Mouse (Mus musculus) heart, embryonic 11.5 days (tissue): ENCODE data around the gene Daglb. TPM values are rescaled to one million over a fixed set of nuclear protein-coding genes. Genes with fewer than 3 reads are reported as not detected.

Experiments
- ATAC-seq: fragments of 200-750 bp; cut with Nextera tagmentation; replicated peaks from 2 replicates; pipeline ENCODE4 v1.8.0; 2017; ENCODE audit warnings: moderate library complexity; ENCODE audit not compliant: insufficient number of reproducible peaks, low FRiP score, low TSS enrichment
- H3K27ac ChIP-seq: fragments of 300-500 bp; sonication (generic); 2 replicates; pipeline ENCODE4 v1.5.1; 2014; ENCODE audit warnings: mild to moderate bottlenecking, low read depth, low read length
- H3K27me3 ChIP-seq: fragments of 300-500 bp; sonication (generic); 2 replicates; pipeline ENCODE4 v1.6.1; 2014; ENCODE audit warnings: mild to moderate bottlenecking, low read length, mixed read lengths; ENCODE audit not compliant: control insufficient read depth, insufficient read depth
- H3K36me3 ChIP-seq: fragments of 300-500 bp; sonication (generic); 2 replicates; pipeline ENCODE4 v1.6.1; 2014; ENCODE audit warnings: mild to moderate bottlenecking, low read length, moderate library complexity, mixed read lengths; ENCODE audit not compliant: control insufficient read depth, insufficient read depth
- H3K4me1 ChIP-seq: fragments of 300-500 bp; sonication (generic); 2 replicates; pipeline ENCODE4 v1.6.1; 2014; ENCODE audit warnings: low read length; ENCODE audit not compliant: control insufficient read depth, insufficient read depth
- H3K4me2 ChIP-seq: fragments of 300-500 bp; sonication (generic); 2 replicates; pipeline ENCODE4 v1.6.1; 2014; ENCODE audit warnings: mild to moderate bottlenecking, moderate library complexity
- H3K4me3 ChIP-seq: fragments of 300-500 bp; sonication (generic); 2 replicates; pipeline ENCODE4 v1.5.1; 2014; ENCODE audit warnings: low read depth, low read length
- H3K9ac ChIP-seq: fragments of 300-500 bp; sonication (generic); 2 replicates; pipeline ENCODE4 v1.6.1; 2014; ENCODE audit warnings: mild to moderate bottlenecking, low read depth, low read length, moderate library complexity
- H3K9me3 ChIP-seq: fragments of 300-500 bp; sonication (generic); replicated peaks from 2 replicates; pipeline ENCODE4 v1.6.1; 2016; ENCODE audit warnings: low read length; ENCODE audit not compliant: control insufficient read depth
- WGBS: fragments of 180-500 bp; shearing (Covaris S2); extraction: QIAGEN DNeasy Blood & Tissue Kit; methylation state at CpG from one replicate; pipeline ENCODE4 v1.1.7; 2014; ENCODE audit not compliant: insufficient replicate concordance; 5-methylcytosine and 5-hydroxymethylcytosine counted together
- polyA plus RNA-seq: library from polyadenylated mRNA; unstranded; fragments of >200 nt; fragmentation: Nextera tagmentation; extraction: Ambion mirVana; gene quantifications from 2 replicates; pipeline ENCODE4 v1.2.1, GENCODE M21; 2014

Gene Daglb
- polyA plus RNA-seq, 1 experiment from 2014 or later: 8.5 TPM

- H3K9me3 ChIP-seq: no peaks in the 10 kb centered on the region
- no peaks in the 10 kb centered on the region for H3K36me3 ChIP-seq
- peaks cover 29% of the 10 kb centered on the region for H3K4me1 ChIP-seq
- under 1% methylated on average over 79 of the region's 105 CpGs for WGBS
- ATAC-seq: peak; percentile 92
- H3K4me2 ChIP-seq: peak within 1 kb of the TSS; percentile 91
- H3K27me3 ChIP-seq: no peaks in the 10 kb centered on the region
- H3K27ac ChIP-seq: peak within 1 kb of the TSS; percentile 99
- H3K9ac ChIP-seq: peak within 1 kb of the TSS; percentile 100
- peak within 1 kb of the TSS; percentile 98 for H3K4me3 ChIP-seq
Measured at GRCm38 (mm10) chr5:143527486-143528307, 63.3 kb downstream of the Daglb start, which contains the start of gene Rac1. Gene Rac1 (minus strand): TSS chr5:143528036.

- 15% methylated on average over 7 of the region's 7 CpGs for WGBS
- Histone ChIP-seq H3K27me3 (no peaks in the 10 kb centered on the region), H3K9ac (peak overlapping the region; percentile 100), H3K27ac (peak overlapping the region; percentile 99), H3K4me2 (peak overlapping the region; percentile 91), H3K4me1 (peaks cover 25% of the 10 kb centered on the region), H3K36me3 (no peaks in the 10 kb centered on the region), H3K9me3 (no peaks in the 10 kb centered on the region), H3K4me3 (peak overlapping the region; percentile 98)
- ATAC-seq: no peak
Measured at GRCm38 (mm10) chr5:143528308-143528683, 63.9 kb downstream of the Daglb start.

GRCm38 (mm10) chr5:143530715-143531114 is 66.3 kb downstream of the Daglb start:
- Histone ChIP-seq H3K4me3 (no peak overlapping the region), H3K27ac (no peak overlapping the region), H3K4me1 (peaks cover 8% of the 10 kb centered on the region), H3K9ac (no peak overlapping the region), H3K36me3 (no peaks in the 10 kb centered on the region), H3K9me3 (no peaks in the 10 kb centered on the region), H3K4me2 (no peak overlapping the region), H3K27me3 (no peaks in the 10 kb centered on the region)
- no peak for ATAC-seq
- WGBS: 58% methylated on average over 7 of the region's 7 CpGs

- Histone ChIP-seq H3K27ac (no peak overlapping the region), H3K9me3 (no peaks in the 10 kb centered on the region), H3K4me2 (no peak overlapping the region), H3K36me3 (no peaks in the 10 kb centered on the region), H3K9ac (no peak overlapping the region), H3K4me3 (no peak overlapping the region), H3K27me3 (no peaks in the 10 kb centered on the region), H3K4me1 (no peaks in the 10 kb centered on the region)
- 89% methylated on average over 4 of the region's 4 CpGs for WGBS
- no peak for ATAC-seq
Measured at GRCm38 (mm10) chr5:143534922-143535321, 70.5 kb downstream of the Daglb start.

- Histone ChIP-seq H3K4me1 (no peaks in the 10 kb centered on the region), H3K27me3 (no peaks in the 10 kb centered on the region), H3K9ac (no peak overlapping the region), H3K4me3 (no peak overlapping the region), H3K4me2 (no peak overlapping the region), H3K27ac (no peak overlapping the region), H3K36me3 (no peaks in the 10 kb centered on the region), H3K9me3 (no peaks in the 10 kb centered on the region)
- ATAC-seq: no peak
- WGBS: 23% methylated on average over 2 of the region's 2 CpGs
Measured at GRCm38 (mm10) chr5:143537022-143537421, 72.6 kb downstream of the Daglb start.

GRCm38 (mm10) chr5:143539111-143539510 is 74.7 kb downstream of the Daglb start:
- no peak for ATAC-seq
- no peaks in the 10 kb centered on the region for H3K27me3 ChIP-seq
- 64% methylated on average over 8 of the region's 8 CpGs for WGBS

GRCm38 (mm10) chr5:143547384-143547783 is 83.0 kb downstream of the Daglb start:
- WGBS: 9% methylated on average over 11 of the region's 11 CpGs
- Histone ChIP-seq H3K27me3 (no peaks in the 10 kb centered on the region), H3K9me3 (no peaks in the 10 kb centered on the region), H3K4me1 (peaks cover 3% of the 10 kb centered on the region; the same call in 1 of the 2 replicates), H3K27ac (no peak overlapping the region), H3K4me3 (no peak overlapping the region), H3K9ac (no peak overlapping the region), H3K4me2 (peak overlapping the region; percentile 31), H3K36me3 (no peaks in the 10 kb centered on the region)
- ATAC-seq: no peak

More at GRCm38 (mm10) chr5:143539111-143539510, 74.7 kb downstream of the Daglb start:
- Histone ChIP-seq H3K27ac (no peak overlapping the region), H3K36me3 (no peaks in the 10 kb centered on the region), H3K9ac (no peak overlapping the region), H3K4me3 (no peak overlapping the region), H3K9me3 (no peaks in the 10 kb centered on the region), H3K4me2 (no peak overlapping the region), H3K4me1 (no peaks in the 10 kb centered on the region)

GRCm38 (mm10) chr5:143547866-143548265 is 83.5 kb downstream of the Daglb start:
- Histone ChIP-seq H3K36me3 (no peaks in the 10 kb centered on the region), H3K27me3 (no peaks in the 10 kb centered on the region), H3K9ac (peak overlapping the region; percentile 79; the same call in 1 of the 2 replicates), H3K9me3 (no peaks in the 10 kb centered on the region), H3K27ac (peak overlapping the region; percentile 68; the same call in 1 of the 2 replicates), H3K4me1 (peaks cover 3% of the 10 kb centered on the region; the same call in 1 of the 2 replicates), H3K4me3 (no peak overlapping the region), H3K4me2 (peak overlapping the region; percentile 95)
- 51% methylated on average over 10 of the region's 10 CpGs for WGBS
- ATAC-seq: no peak
